Mouse (Mus musculus) MEL (cell line): ENCODE results near the gene Mcrip1. TPM values are rescaled to one million over a fixed set of nuclear protein-coding genes. Genes with fewer than 3 reads are reported as not detected.

ENCODE experiments used
- DNase-seq: peaks from one replicate; pipeline ENCODE4 v3.0.0; 2011; ENCODE audit warnings: low read depth, low spot score
- H3K27ac ChIP-seq: 2 replicates; pipeline ENCODE4 v1.5.1; 2012; ENCODE audit warnings: low read depth, mild to moderate bottlenecking, control low read depth, low read length, moderate library complexity; ENCODE audit not compliant: control insufficient read depth
- H3K27me3 ChIP-seq, 2 experiments: fragments of 150-350 bp in 1 of 2; sonication (generic) in 1 of 2; 2 replicates each; pipeline ENCODE4 v1.6.1; 2012; ENCODE audit warnings: low read length in 2 of 2, mild to moderate bottlenecking in 2 of 2, improper control_type of control experiment in 1 of 2, moderate library complexity in 1 of 2; ENCODE audit not compliant: insufficient read depth in 2 of 2, control insufficient read depth in 1 of 2
- H3K36me3 ChIP-seq, 2 experiments: 2 replicates each; pipeline ENCODE4 v1.6.1; 2012 to 2014; ENCODE audit warnings: low read length in 2 of 2, improper control_type of control experiment in 1 of 2, inconsistent platforms in 1 of 2, mild to moderate bottlenecking in 1 of 2; ENCODE audit not compliant: insufficient read depth in 2 of 2, control insufficient read depth in 1 of 2
- H3K4me1 ChIP-seq, 2 experiments: fragments of 150-350 bp in 1 of 2; sonication (generic) in 1 of 2; 2 replicates each; pipeline ENCODE4 v1.6.1; 2012; ENCODE audit warnings: low read length in 2 of 2, improper control_type of control experiment in 1 of 2, mild to moderate bottlenecking in 1 of 2; ENCODE audit not compliant: insufficient read depth in 2 of 2, control insufficient read depth in 1 of 2
- H3K4me3 ChIP-seq, 2 experiments: fragments of 150-350 bp in 1 of 2; sonication (generic) in 1 of 2; 2 replicates each; pipeline ENCODE4 v1.5.1; 2012; ENCODE audit warnings: low read depth in 2 of 2, low read length in 2 of 2, mild to moderate bottlenecking in 2 of 2, moderate library complexity in 2 of 2, control low read depth in 1 of 2, improper control_type of control experiment in 1 of 2; ENCODE audit not compliant: control insufficient read depth in 1 of 2, insufficient read depth in 1 of 2
- H3K79me2 ChIP-seq: 2 replicates; pipeline ENCODE4 v1.6.1; 2012; ENCODE audit warnings: mild to moderate bottlenecking, low read length, moderate library complexity; ENCODE audit not compliant: control insufficient read depth, poor library complexity, insufficient read depth
- H3K9ac ChIP-seq: 2 replicates; pipeline ENCODE4 v1.6.1; 2012; ENCODE audit warnings: low read depth, mild to moderate bottlenecking, control low read depth, low read length, moderate library complexity; ENCODE audit not compliant: control insufficient read depth, poor library complexity, severe bottlenecking
- H3K9me3 ChIP-seq: fragments of 150-350 bp; sonication (generic); replicated peaks from 2 replicates; pipeline ENCODE4 v1.6.1; 2012; ENCODE audit warnings: mild to moderate bottlenecking, low read length, improper control_type of control experiment, moderate library complexity; ENCODE audit not compliant: insufficient read depth
- BHLHE40 ChIP-seq: IDR thresholded peaks from 2 replicates; pipeline ENCODE4 v1.6.1; 2012; ENCODE audit warnings: low read depth, mild to moderate bottlenecking, inconsistent platforms, low read length, improper control_type of control experiment, borderline replicate concordance
- CHD1 ChIP-seq: IDR thresholded peaks from 2 replicates; pipeline ENCODE4 v1.6.1; 2012; ENCODE audit warnings: low read depth, mild to moderate bottlenecking, inconsistent platforms, low read length, improper control_type of control experiment
- CHD2 ChIP-seq: IDR thresholded peaks from 2 replicates; pipeline ENCODE4 v1.6.1; 2011; ENCODE audit warnings: low read length, improper control_type of control experiment
- CTCF ChIP-seq, 3 experiments: IDR thresholded peaks in 2 of 3; conservative IDR thresholded peaks in 1 of 3; 2 replicates each; pipeline ENCODE4 v1.5.1; 2011 to 2012; ENCODE audit warnings: low read length in 3 of 3, low read depth in 2 of 3, mild to moderate bottlenecking in 2 of 3, improper control_type of control experiment in 1 of 3, inconsistent platforms in 1 of 3, mixed read lengths in 1 of 3, moderate library complexity in 1 of 3; ENCODE audit not compliant: control insufficient read depth in 1 of 3, insufficient read depth in 1 of 3, poor library complexity in 1 of 3, severe bottlenecking in 1 of 3
- E2F4 ChIP-seq: IDR thresholded peaks from 2 replicates; pipeline ENCODE4 v1.6.1; 2011; ENCODE audit warnings: low read depth, low read length, improper control_type of control experiment, borderline replicate concordance
- ELF1 ChIP-seq: IDR thresholded peaks from 2 replicates; pipeline ENCODE4 v1.6.1; 2014; ENCODE audit warnings: low read depth, mild to moderate bottlenecking, inconsistent platforms, low read length, improper control_type of control experiment, moderate library complexity
- EP300 ChIP-seq, 2 experiments: IDR thresholded peaks; 2 replicates each; pipeline ENCODE4 v1.6.1; 2011; ENCODE audit warnings: improper control_type of control experiment in 2 of 2, low read length in 2 of 2, low read depth in 1 of 2, mild to moderate bottlenecking in 1 of 2
- ETS1 ChIP-seq: IDR thresholded peaks from 2 replicates; pipeline ENCODE4 v1.6.1; 2012; ENCODE audit warnings: low read depth, mild to moderate bottlenecking, inconsistent platforms, low read length, improper control_type of control experiment, moderate library complexity
- GATA1 ChIP-seq: IDR thresholded peaks from 2 replicates; pipeline ENCODE4 v1.6.1; 2011; ENCODE audit warnings: low read depth, low read length, improper control_type of control experiment
- HCFC1 ChIP-seq: IDR thresholded peaks from 2 replicates; pipeline ENCODE4 v1.6.1; 2012; ENCODE audit warnings: low read depth, mild to moderate bottlenecking, inconsistent platforms, low read length, improper control_type of control experiment, moderate library complexity
- JUND ChIP-seq: IDR thresholded peaks from 2 replicates; pipeline ENCODE4 v1.6.1; 2011; ENCODE audit warnings: low read depth, mild to moderate bottlenecking, improper control_type of control experiment, low read length
- KAT2A ChIP-seq: conservative IDR thresholded peaks from 2 replicates; pipeline ENCODE4 v1.6.1; 2012; ENCODE audit warnings: low read depth, low read length, improper control_type of control experiment, inconsistent platforms
- MAFK ChIP-seq: IDR thresholded peaks from 2 replicates; pipeline ENCODE4 v1.6.1; 2011; ENCODE audit warnings: low read depth, mild to moderate bottlenecking, low read length, improper control_type of control experiment, borderline replicate concordance
- MAX ChIP-seq: IDR thresholded peaks from 2 replicates; pipeline ENCODE4 v1.6.1; 2011; ENCODE audit warnings: low read length, improper control_type of control experiment
- MAZ ChIP-seq: IDR thresholded peaks from 2 replicates; pipeline ENCODE4 v1.6.1; 2012; ENCODE audit warnings: low read depth, mild to moderate bottlenecking, inconsistent platforms, low read length, improper control_type of control experiment
- MXI1 ChIP-seq: IDR thresholded peaks from 2 replicates; pipeline ENCODE4 v1.6.1; 2011; ENCODE audit warnings: mild to moderate bottlenecking, low read depth, low read length, improper control_type of control experiment
- MYB ChIP-seq: IDR thresholded peaks from 2 replicates; pipeline ENCODE4 v1.6.1; 2011; ENCODE audit warnings: mild to moderate bottlenecking, low read depth, low read length, improper control_type of control experiment
- NELFE ChIP-seq: IDR thresholded peaks from 2 replicates; pipeline ENCODE4 v1.6.1; 2011; ENCODE audit warnings: low read depth, low read length, improper control_type of control experiment
- NRF1 ChIP-seq: IDR thresholded peaks from 2 replicates; pipeline ENCODE4 v1.6.1; 2014; ENCODE audit warnings: low read depth, mild to moderate bottlenecking, inconsistent platforms, low read length, improper control_type of control experiment, moderate library complexity; ENCODE audit not compliant: poor library complexity, insufficient read depth, severe bottlenecking
- POLR2A ChIP-seq, 2 experiments: IDR thresholded peaks; 2 replicates each; pipeline ENCODE4 v1.6.1; 2011 to 2012; ENCODE audit warnings: low read length in 2 of 2, mild to moderate bottlenecking in 2 of 2, control low read depth in 1 of 2, improper control_type of control experiment in 1 of 2, low read depth in 1 of 2, moderate library complexity in 1 of 2; ENCODE audit not compliant: control insufficient read depth in 1 of 2, insufficient read depth in 1 of 2, poor library complexity in 1 of 2
- POLR2AphosphoS2 ChIP-seq: IDR thresholded peaks from 2 replicates; pipeline ENCODE4 v1.6.1; 2011; ENCODE audit warnings: low read length, improper control_type of control experiment
- POLR2AphosphoS5 ChIP-seq: IDR thresholded peaks from 2 replicates; pipeline ENCODE4 v1.6.1; 2012; ENCODE audit warnings: low read depth, borderline replicate concordance, mild to moderate bottlenecking, inconsistent platforms, low read length, moderate library complexity, mixed read lengths
- RAD21 ChIP-seq: IDR thresholded peaks from 2 replicates; pipeline ENCODE4 v1.6.1; 2011; ENCODE audit warnings: mild to moderate bottlenecking, low read depth, low read length, improper control_type of control experiment
- RCOR1 ChIP-seq: IDR thresholded peaks from 2 replicates; pipeline ENCODE4 v1.6.1; 2012; ENCODE audit warnings: low read depth, mild to moderate bottlenecking, inconsistent platforms, low read length, improper control_type of control experiment
- SMC3 ChIP-seq: IDR thresholded peaks from 2 replicates; pipeline ENCODE4 v1.6.1; 2011; ENCODE audit warnings: low read depth, low read length, improper control_type of control experiment
- TAL1 ChIP-seq: IDR thresholded peaks from 2 replicates; pipeline ENCODE4 v1.6.1; 2012; ENCODE audit warnings: mild to moderate bottlenecking, inconsistent platforms, low read length, moderate library complexity, mixed read lengths
- TBP ChIP-seq: IDR thresholded peaks from 2 replicates; pipeline ENCODE4 v1.8.0; 2011; ENCODE audit warnings: low read depth, low read length, improper control_type of control experiment
- TCF12 ChIP-seq: IDR thresholded peaks from 2 replicates; pipeline ENCODE4 v1.6.1; 2014; ENCODE audit warnings: low read depth, mild to moderate bottlenecking, inconsistent platforms, low read length, improper control_type of control experiment, moderate library complexity
- UBTF ChIP-seq: IDR thresholded peaks from 2 replicates; pipeline ENCODE4 v1.6.1; 2012; ENCODE audit warnings: low read depth, mild to moderate bottlenecking, inconsistent platforms, low read length, improper control_type of control experiment, moderate library complexity, borderline replicate concordance; ENCODE audit not compliant: insufficient read depth
- USF1 ChIP-seq: IDR thresholded peaks from 2 replicates; pipeline ENCODE4 v1.6.1; 2014; ENCODE audit warnings: low read depth, mild to moderate bottlenecking, inconsistent platforms, low read length, improper control_type of control experiment, moderate library complexity
- ZC3H11A ChIP-seq: IDR thresholded peaks from 2 replicates; pipeline ENCODE4 v1.6.1; 2012; ENCODE audit warnings: low read depth, mild to moderate bottlenecking, inconsistent platforms, low read length, improper control_type of control experiment
- ZMIZ1 ChIP-seq: IDR thresholded peaks from 2 replicates; pipeline ENCODE4 v1.6.1; 2012; ENCODE audit warnings: low read depth, mild to moderate bottlenecking, inconsistent platforms, low read length, improper control_type of control experiment, moderate library complexity
- ZNF384 ChIP-seq: IDR thresholded peaks from 2 replicates; pipeline ENCODE4 v1.6.1; 2012; ENCODE audit warnings: low read depth, mild to moderate bottlenecking, inconsistent platforms, low read length, improper control_type of control experiment
- polyA plus RNA-seq, 2 experiments: library from polyadenylated mRNA; stranded (reverse) in 1 of 2; unstranded in 1 of 2; fragments of >175 nt in 1 of 2; fragments of >200 nt in 1 of 2; gene quantifications; 2 replicates each; pipeline versions ENCODE4 v1.2.1 to v1.2.4; 2012; ENCODE audit warnings: low replicate concordance in 2 of 2, low read depth in 1 of 2; ENCODE audit not compliant: insufficient read length in 2 of 2, insufficient read depth in 1 of 2, missing spikeins in 1 of 2
- total RNA-seq: library from RNA; depleted of rRNA; stranded (reverse); fragments of 300-350 nt; gene quantifications from 2 replicates; pipeline ENCODE4 v1.2.3, GENCODE M21; 2012

The Mcrip1 gene
- total and polyA plus RNA-seq, 3 experiments: 36.6 to 83.5 TPM; not detected in 1

DNA sequence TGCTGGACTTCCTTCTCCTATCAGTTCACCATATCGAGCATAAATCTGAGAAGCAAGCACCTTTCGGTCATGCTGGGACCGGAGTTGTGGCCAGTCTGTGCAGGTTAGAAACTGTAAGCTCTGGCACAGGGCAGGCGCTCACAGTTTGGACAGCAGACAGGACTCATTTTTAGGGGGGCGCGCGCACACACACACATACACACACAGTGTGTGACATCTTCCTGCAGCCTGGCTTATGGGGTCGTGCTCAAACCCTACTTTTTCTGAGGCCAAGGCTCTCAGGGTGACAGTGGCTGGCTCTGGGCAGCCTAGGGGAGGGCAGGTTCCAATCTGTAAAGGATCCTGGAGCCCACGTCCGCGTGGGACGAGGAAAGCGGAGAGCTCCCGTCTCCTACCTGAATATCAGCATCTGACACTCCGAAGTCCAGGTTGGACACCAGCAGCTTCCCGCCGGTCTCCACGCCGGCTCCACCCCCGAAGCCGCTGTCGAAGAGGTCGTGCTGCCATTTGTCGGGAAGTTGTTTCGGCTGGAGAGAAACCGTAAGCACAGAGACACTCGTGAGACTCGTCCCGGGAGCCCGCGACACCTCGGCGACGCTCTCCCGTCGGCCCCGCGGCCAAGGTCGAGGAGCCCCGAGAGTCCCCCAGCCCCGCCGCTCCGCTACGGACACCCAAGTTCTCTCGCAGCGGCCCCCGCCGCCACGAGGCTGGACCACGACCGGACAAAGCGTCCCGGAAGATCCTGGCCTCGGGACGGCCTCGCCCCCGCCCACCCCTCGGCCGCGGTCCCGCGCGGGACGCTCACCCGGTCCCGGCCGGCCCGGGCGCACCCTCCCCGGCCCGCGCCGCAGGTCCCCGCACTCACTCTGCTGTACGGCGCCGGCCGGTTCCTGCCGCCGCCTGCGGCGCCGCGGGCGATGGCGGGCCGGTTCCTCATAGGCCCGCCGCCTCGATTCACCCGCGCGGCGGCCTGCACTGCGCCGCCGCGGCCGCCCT, 48.0 kb upstream of the Mcrip1 start (continued):
- TF ChIP-seq TBP: 0 out of 2 replicates have a peak, but pooled peaks have one; percentile 12
- TF ChIP-seq HCFC1: 0 out of 2 replicates have a peak, but pooled peaks have one; percentile 30

DNA sequence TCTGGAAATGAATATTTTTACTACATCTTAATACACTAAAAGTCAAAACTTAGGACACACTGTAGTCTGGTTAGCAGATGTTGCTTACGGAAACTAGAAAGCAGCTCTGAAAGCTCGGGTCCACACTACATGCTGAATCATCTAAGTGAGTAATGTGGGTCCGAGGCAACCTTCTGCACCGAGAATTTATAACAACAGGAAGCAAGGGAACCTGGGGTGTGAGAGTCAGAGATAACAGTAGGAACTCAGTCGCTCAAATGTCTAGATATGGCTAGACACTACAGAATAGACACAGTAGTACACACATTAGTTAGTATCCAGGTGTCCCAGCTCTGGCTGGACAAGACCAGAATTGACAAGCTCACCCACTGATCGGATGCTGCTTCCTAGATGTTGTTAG, 39.0 kb upstream of the Mcrip1 start:
- no peaks in the 10 kb centered on the region for H3K9me3 ChIP-seq
- H3K27me3 ChIP-seq: no peaks in the 10 kb centered on the region
- DNase-seq: peak; percentile 94
- H3K36me3 ChIP-seq: peaks cover 38 to 50% of the 10 kb centered on the region in 2 experiments
- H3K4me3 ChIP-seq: no peak overlapping the region
- H3K4me1 ChIP-seq: peaks cover 13 to 24% of the 10 kb centered on the region in 2 experiments
- H3K9ac ChIP-seq: no peak overlapping the region
- peak overlapping the region; percentile 81 for H3K27ac ChIP-seq
- peaks cover 14% of the 10 kb centered on the region for H3K79me2 ChIP-seq
- TF ChIP-seq ZNF384 (no peak; the same call in 1 of the 2 replicates), ZC3H11A (no peak), JUND (peak; percentile 47; the same call in 1 of the 2 replicates), TBP (peak; percentile 67), SMC3 (no peak), BHLHE40 (0 out of 2 replicates have a peak, but pooled peaks have one; percentile 34), ETS1 (peak; percentile 89), MAX (0 out of 2 replicates have a peak, but pooled peaks have one; percentile 38), NELFE (no peak), CTCF (IDR thresholded peaks at IDR 0.05 in 2 of 3, conservative IDR thresholded peaks at IDR 0.05 in 1 of 3; ENCODE audit: control insufficient read depth in 1 of 3, insufficient read depth in 1 of 3, low read depth in 2 of 3, low read length in 3 of 3, poor library complexity in 1 of 3, severe bottlenecking in 1 of 3) (no peak), MAFK (peak; percentile 84; the same call in 1 of the 2 replicates), UBTF (no peak), NRF1 (no peak), USF1 (no peak), RAD21 (no peak), CHD1 (no peak), ZMIZ1 (no peak; the same call in 1 of the 2 replicates), TAL1 (peak; percentile 91), POLR2AphosphoS5 (no peak), CHD2 (no peak), E2F4 (no peak), EP300 (IDR thresholded peaks at IDR 0.05; ENCODE audit: low read depth in 1 of 2, low read length in 2 of 2) (peak; percentile 88 to 89), POLR2A (IDR thresholded peaks at IDR 0.05; ENCODE audit: control insufficient read depth in 1 of 2, insufficient read depth in 1 of 2, low read depth in 1 of 2, low read length in 2 of 2, poor library complexity in 1 of 2) (0 out of 4 replicates have a peak, but pooled peaks of 1 of the 2 experiments have one; percentile 20), GATA1 (peak; percentile 93), ELF1 (no peak), MXI1 (peak; percentile 38; the same call in 1 of the 2 replicates), MYB (no peak), POLR2AphosphoS2 (no peak), RCOR1 (peak; percentile 53; the same call in 1 of the 2 replicates), KAT2A (no peak), MAZ (no peak), TCF12 (peak; percentile 88)
